Mouse (Mus musculus) kidney, postnatal 14 days (tissue): ENCODE data around the gene Naa30.
A peak's percentile ranks its signal among the peaks of the same experiment; 100 is the strongest.

Experiments
- DNase-seq: peaks from one replicate; pipeline ENCODE4 v3.0.0; 2022; ENCODE audit warnings: mixed read lengths

Naa30 gene

DNA sequence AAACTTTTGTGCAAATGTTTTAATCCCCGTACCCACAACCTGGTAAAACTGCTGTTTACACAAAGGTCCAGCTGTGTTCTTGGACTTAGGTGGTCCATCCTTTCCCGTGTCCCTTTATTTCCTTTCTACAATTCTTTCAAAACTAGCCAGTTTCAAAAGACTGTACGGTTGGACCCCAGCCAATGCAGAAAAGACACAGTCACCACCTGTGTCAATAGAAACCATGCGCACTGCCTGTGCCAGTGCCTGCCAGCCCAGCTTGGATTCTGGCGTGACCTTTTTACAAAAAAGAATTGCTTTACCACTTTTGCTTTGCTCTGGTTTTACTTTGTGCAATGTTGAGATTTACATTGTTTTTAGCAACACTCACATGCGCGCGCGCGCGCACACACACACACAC lies 55.0 kb downstream of the Naa30 start:
- DNase-seq: no peak

DNA sequence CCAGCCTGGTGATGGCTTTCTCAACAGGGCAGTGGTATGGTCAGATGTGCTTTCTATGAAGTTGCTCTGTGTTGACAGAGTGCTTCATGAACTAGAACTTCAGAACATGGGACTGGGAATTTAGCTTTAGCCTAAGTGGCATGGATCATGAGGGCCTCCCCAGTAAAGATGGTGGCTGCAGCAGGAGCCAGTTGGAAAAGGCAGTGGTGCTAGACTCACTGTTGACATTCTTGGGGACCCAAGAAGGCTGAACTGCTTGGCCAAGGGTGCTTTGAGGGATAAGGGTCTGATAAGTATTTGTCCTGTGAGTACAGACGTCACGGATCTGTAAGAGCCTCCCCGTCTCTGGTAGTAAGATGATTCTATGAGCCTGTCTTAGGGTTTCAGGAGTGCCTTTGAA lies 59.8 kb downstream of the Naa30 start:
- DNase-seq: no peak

DNA sequence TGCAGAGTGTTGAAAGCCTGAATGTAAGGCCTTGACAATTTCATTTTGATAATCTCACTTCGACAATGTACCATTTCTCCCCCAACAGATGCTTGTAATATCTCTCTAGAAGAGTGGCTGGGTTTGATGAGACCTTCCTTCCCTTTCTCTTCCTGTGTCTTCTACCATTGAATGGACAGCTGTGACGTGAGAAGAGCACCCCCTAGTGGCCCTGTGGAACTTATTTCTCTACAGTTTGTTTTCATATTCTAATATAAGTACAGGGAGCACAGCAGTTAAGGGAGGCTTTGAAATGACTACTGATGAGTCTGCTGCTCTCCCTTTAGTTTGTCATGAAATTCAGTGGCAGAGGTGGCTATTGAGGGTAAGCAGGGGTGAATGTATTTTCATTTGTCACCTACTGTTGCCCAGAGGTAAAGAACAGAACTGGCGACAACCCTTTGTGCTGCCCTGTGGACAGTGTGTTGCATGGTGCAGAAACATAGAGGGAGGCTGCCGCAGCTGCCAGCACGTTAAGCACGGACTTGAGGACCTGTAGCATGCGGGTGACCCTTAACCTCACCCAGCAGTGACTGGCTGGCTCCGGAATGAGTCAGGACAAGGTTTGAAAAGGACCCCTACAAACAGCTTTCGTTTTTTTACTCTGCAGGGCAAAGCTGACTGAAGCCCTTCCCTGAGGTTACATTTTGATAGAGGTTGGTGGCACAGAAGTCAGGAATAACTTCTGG lies 62.9 kb downstream of the Naa30 start:
- DNase-seq: peak; percentile 54

DNA sequence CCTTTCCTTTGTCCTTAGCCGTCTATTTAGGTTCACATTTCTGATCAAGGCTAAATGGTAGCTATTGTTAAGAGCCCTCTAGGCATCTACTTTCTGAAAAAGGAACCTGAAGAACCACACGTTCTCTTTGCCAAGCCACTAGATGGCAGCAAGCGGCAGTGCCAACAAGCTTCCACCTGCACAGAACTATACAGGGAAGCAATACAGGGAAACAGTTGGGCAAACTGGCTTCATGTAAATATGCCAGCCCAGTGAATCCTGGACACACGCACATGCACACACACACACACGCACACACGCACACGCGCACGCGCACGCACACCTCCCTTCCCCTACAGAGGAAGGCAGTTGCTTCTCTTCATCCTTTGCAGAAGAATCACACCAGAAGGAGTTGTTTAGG lies 66.2 kb downstream of the Naa30 start:
- peak; percentile 72 for DNase-seq
